ENCODE assay signal across 16 mouse cellular contexts in genomic region chr11:85850758-85851157, GRCm38 (mm10). TPM values are rescaled to one million over a fixed set of nuclear protein-coding genes. Genes with fewer than 3 reads are reported as not detected.
DNase-seq lines count a peak whose midpoint lies in the region; ATAC-seq and TF ChIP-seq lines count a peak whose summit lies in the region.
"Had no signal": no experiment of that assay in that cellular context is flagged by ENCODE, and none has a peak within 500 bp of the region (broad histone marks: within the 10 kb centered on the region; RNA-seq: fewer than 3 reads in every experiment).

No protein-coding gene starts in this region.

- TF ChIP-seq EP300 in CH12.LX (IDR thresholded peaks at IDR 0.05; ENCODE audit: low read length) = no peak

- no peak overlapping the region for H3K4me3 ChIP-seq in gastrocnemius, adult 2 months
- H3K4me3 ChIP-seq in left cerebral cortex, adult 2 months = no peak overlapping the region
- H3K4me3 ChIP-seq in CH12.LX (replicated peaks in 1 of 3; ENCODE audit: low read depth in 2 of 3, low read length in 2 of 3, poor library complexity in 1 of 3) = no peak overlapping the region
- H3K4me3 ChIP-seq in forebrain, embryonic 13.5 days = no peak overlapping the region
- H3K4me3 ChIP-seq: heart, embryonic 12.5 days had no signal

- H3K4me1 ChIP-seq in CH12.LX (ENCODE audit: control insufficient read depth in 1 of 2, insufficient read depth in 2 of 2) = peaks cover 6 to 12% of the 10 kb centered on the region in 2 experiments
- no peaks in the 10 kb centered on the region for H3K4me1 ChIP-seq in forebrain, embryonic 13.5 days
- H3K4me1 ChIP-seq: heart, embryonic 12.5 days had no signal

- TF ChIP-seq POLR2A in CH12.LX (IDR thresholded peaks at IDR 0.05; ENCODE audit: low read depth, low read length) = no peak
- TF ChIP-seq POLR2A in brain, embryonic 14.5 days (IDR thresholded peaks at IDR 0.05; ENCODE audit: borderline replicate concordance, extremely low read depth, insufficient read depth, insufficient read length, poor library complexity, severe bottlenecking) = no peak

- dilution Hi-C loops in CH12.LX (cut with MboI; ENCODE audit: extremely low pct_ligation_motif_present, extremely low pct_unique_long_range_greater_than_20kb, low sequenced_read_pairs) = no loop called here

- H3K79me2 ChIP-seq in CH12.LX (replicated peaks; ENCODE audit: control insufficient read depth, extremely low read depth, insufficient read depth, poor library complexity, severe bottlenecking) = no peaks in the 10 kb centered on the region

- H3K4me2 ChIP-seq in CH12.LX (ENCODE audit: insufficient read depth, low read depth, poor library complexity, severe bottlenecking) = no peak overlapping the region
- H3K4me2 ChIP-seq in forebrain, embryonic 13.5 days = no peak overlapping the region
- H3K4me2 ChIP-seq: heart, embryonic 12.5 days had no signal

- no peak for DNase-seq in gastrocnemius, adult 2 months
- no peak for DNase-seq in gastrocnemius, postnatal 14 days
- DNase-seq in left cerebral cortex, adult 2 months (ENCODE audit: extremely low spot score in 1 of 2, low spot score in 2 of 2) = no peak
- DNase-seq in left cerebral cortex, postnatal 4 days = no peak
- peak; percentile 34 for DNase-seq in CH12.LX (ENCODE audit: extremely low read depth)
- no peak for DNase-seq in brain, embryonic 14.5 days (ENCODE audit: low read depth)
- DNase-seq in thymus, postnatal 14 days = no peak
- DNase-seq: kidney, adult 18-20 months; thymus, postnatal 4 days had no signal

- no peak for ATAC-seq in forebrain, embryonic 13.5 days
- ATAC-seq: forebrain, embryonic 14.5 days had no signal

- TF ChIP-seq CTCF in gastrocnemius, adult 2 months (IDR thresholded peaks at IDR 0.05) = peak; percentile 38
- TF ChIP-seq CTCF in left cerebral cortex, adult 2 months (IDR thresholded peaks at IDR 0.05) = peak; percentile 27
- peak; percentile 32 to 66; a peak in 3 of 4 replicates for TF ChIP-seq CTCF in CH12.LX (conservative IDR thresholded peaks at IDR 0.05 in 1 of 2, IDR thresholded peaks at IDR 0.05 in 1 of 2; ENCODE audit: low read depth in 2 of 2, low read length in 2 of 2)
- peak; percentile 46; the same call in 1 of the 2 replicates for TF ChIP-seq CTCF in brain, embryonic 14.5 days (IDR thresholded peaks at IDR 0.05; ENCODE audit: borderline replicate concordance, extremely low read depth, insufficient read depth, insufficient read length)

- H3K9ac ChIP-seq in CH12.LX (ENCODE audit: insufficient read depth, low read depth) = no peak overlapping the region
- no peak overlapping the region for H3K9ac ChIP-seq in forebrain, embryonic 13.5 days
- H3K9ac ChIP-seq: heart, embryonic 12.5 days had no signal

- 33% methylated on average over 6 of the region's 6 CpGs for WGBS in forebrain, embryonic 13.5 days

- H3K9me3 ChIP-seq in CH12.LX (replicated peaks; ENCODE audit: low read length) = no peaks in the 10 kb centered on the region
- H3K9me3 ChIP-seq in forebrain, embryonic 13.5 days (replicated peaks) = no peaks in the 10 kb centered on the region
- H3K9me3 ChIP-seq: heart, embryonic 12.5 days had no signal

- peak; percentile 23 for TF ChIP-seq RAD21 in CH12.LX (IDR thresholded peaks at IDR 0.05; ENCODE audit: low read depth, low read length)

- intact Hi-C loops in gastrocnemius, adult 2 months (cut with DNase I) = no loop called here
- intact Hi-C loops in gastrocnemius, postnatal 14 days (cut with DNase I; ENCODE audit: low total_unique reads) = loop anchor here (10.0 kb wide), 1 partner anchor 214 kb away; no protein-coding TSS in a partner anchor
- intact Hi-C loops in left cerebral cortex, adult 2 months (cut with DNase I) = no loop called here
- intact Hi-C loops in left cerebral cortex, postnatal 4 days (cut with DNase I) = no loop called here

- peaks cover 15% of the 10 kb centered on the region for H3K27me3 ChIP-seq in CH12.LX (replicated peaks)
- peaks cover 38% of the 10 kb centered on the region for H3K27me3 ChIP-seq in forebrain, embryonic 13.5 days

- H3K27ac ChIP-seq in gastrocnemius, adult 2 months = no peak overlapping the region
- H3K27ac ChIP-seq in left cerebral cortex, adult 2 months = no peak overlapping the region
- H3K27ac ChIP-seq in CH12.LX (ENCODE audit: insufficient read depth, low read depth) = no peak overlapping the region
- no peak overlapping the region for H3K27ac ChIP-seq in forebrain, embryonic 13.5 days

- in situ Hi-C loops in CH12.LX (cut with MboI; ENCODE audit: low pct_ligation_motif_present, low pct_unique_long_range_greater_than_20kb, low sequenced_read_pairs) = loop anchor here (10.0 kb wide), 1 partner anchor 314 kb away; no protein-coding TSS in a partner anchor

- no peaks in the 10 kb centered on the region for H3K36me3 ChIP-seq in CH12.LX (replicated peaks in 1 of 2; ENCODE audit: control insufficient read depth in 1 of 2, insufficient read depth in 1 of 2, low read length in 1 of 2)
- no peaks in the 10 kb centered on the region for H3K36me3 ChIP-seq in forebrain, embryonic 13.5 days (ENCODE audit: poor library complexity, severe bottlenecking)
- H3K36me3 ChIP-seq: heart, embryonic 12.5 days had no signal

TF ChIP-seq in CH12.LX, 34 proteins besides CTCF, POLR2A, EP300 and RAD21:
- no peak for TF ChIP-seq MAX (IDR thresholded peaks at IDR 0.05; ENCODE audit: low read length)
- TF ChIP-seq KAT2A (IDR thresholded peaks at IDR 0.05; ENCODE audit: insufficient replicate concordance, low read length) = no peak
- TF ChIP-seq NRF1 (IDR thresholded peaks at IDR 0.05; ENCODE audit: low read depth, low read length) = no peak
- TF ChIP-seq JUND (conservative IDR thresholded peaks at IDR 0.05; ENCODE audit: low read depth, low read length) = no peak
- 0 out of 2 replicates have a peak, but pooled peaks have one; percentile 32 for TF ChIP-seq ELF1 (IDR thresholded peaks at IDR 0.05; ENCODE audit: low read depth, low read length)
- peak; percentile 19; the same call in 1 of the 2 replicates for TF ChIP-seq TCF12 (IDR thresholded peaks at IDR 0.05; ENCODE audit: low read depth, low read length)
- TF ChIP-seq SMC3 (IDR thresholded peaks at IDR 0.05; ENCODE audit: low read depth, low read length) = peak; percentile 64
TF ChIP-seq in CH12.LX: peak in this region for 3.

RNA-seq across cellular contexts. Expression of gene Gm11444, which starts 0.6 kb away (rescaled TPM):
- total RNA-seq in gastrocnemius, adult 2 months (2021) = not detected
- not detected for total RNA-seq in gastrocnemius, postnatal 14 days (2021)
- total RNA-seq in left cerebral cortex, adult 2 months (2021) = not detected
- total RNA-seq in left cerebral cortex, postnatal 4 days (2021) = not detected
- total RNA-seq in CH12.LX (2012; rRNA removed) = not detected in 2 replicates
- not detected in 2 replicates for total RNA-seq in CH12.LX (2014; rRNA removed)
- not detected in 2 replicates for polyA plus RNA-seq in CH12.LX (2012; ENCODE audit: insufficient read length, low read depth)
- not detected in 2 replicates for polyA plus RNA-seq in brain, embryonic 14.5 days (2012; rRNA removed)
- polyA plus RNA-seq in forebrain, embryonic 13.5 days (2015; fragmentation: Nextera tagmentation; extraction: Ambion mirVana) = not detected in 2 replicates
- total RNA-seq: ES-E14; left cerebral cortex, postnatal 36 days; megakaryocyte-erythroid progenitor cell, adult 5-6 weeks had no signal
- polyA plus RNA-seq: forebrain, embryonic 14.5 days; heart, embryonic 12.5 days; neural tube, embryonic 14.5 days had no signal

RNA-seq across cellular contexts. Expression of gene Tbx2, which starts 18.4 kb away (rescaled TPM):
- total RNA-seq in gastrocnemius, adult 2 months (2021) = 1 to 10 TPM; 1.7 to 3.6 TPM
- 10 to 100 TPM in 1 of 2 experiments, 1 to 10 TPM in 1; 9.7 to 10.1 TPM for total RNA-seq in gastrocnemius, postnatal 14 days (2021)
- 1 to 10 TPM; 1.9 to 2.0 TPM for total RNA-seq in left cerebral cortex, adult 2 months (2021)
- total RNA-seq in left cerebral cortex, postnatal 4 days (2021) = 1 to 10 TPM; 3.7 to 3.9 TPM
- 0.04 TPM in 1 of 2 replicates, not detected in the other for total RNA-seq in CH12.LX (2012; rRNA removed)
- total RNA-seq in CH12.LX (2014; rRNA removed) = not detected in 2 replicates
- polyA plus RNA-seq in CH12.LX (2012; ENCODE audit: insufficient read length, low read depth) = 0.14 and 0.17 TPM in 2 replicates
- 5.9 and 8.9 TPM in 2 replicates for polyA plus RNA-seq in brain, embryonic 14.5 days (2012; rRNA removed)
- polyA plus RNA-seq in forebrain, embryonic 13.5 days (2015; fragmentation: Nextera tagmentation; extraction: Ambion mirVana) = 0.42 and 0.61 TPM in 2 replicates

RNA-seq across cellular contexts. Expression of gene Tbx4, which starts 35.5 kb away (rescaled TPM):
- total RNA-seq in gastrocnemius, adult 2 months (2021) = 1 to 10 TPM in 1 of 2 experiments, under 1 TPM in 1; 0.87 to 1.8 TPM
- 1 to 10 TPM; 1.7 to 2.6 TPM for total RNA-seq in gastrocnemius, postnatal 14 days (2021)
- under 1 TPM in 1 of 2 experiments, not detected in 1; 0.19 TPM for total RNA-seq in left cerebral cortex, adult 2 months (2021)
- total RNA-seq in left cerebral cortex, postnatal 4 days (2021) = under 1 TPM; 0.12 to 0.38 TPM
- not detected in 2 replicates for total RNA-seq in CH12.LX (2012; rRNA removed)
- not detected in 2 replicates for total RNA-seq in CH12.LX (2014; rRNA removed)
- polyA plus RNA-seq in CH12.LX (2012; ENCODE audit: insufficient read length, low read depth) = not detected in 2 replicates
- polyA plus RNA-seq in brain, embryonic 14.5 days (2012; rRNA removed) = 0.33 and 0.42 TPM in 2 replicates
- 0.06 and 0.26 TPM in 2 replicates for polyA plus RNA-seq in forebrain, embryonic 13.5 days (2015; fragmentation: Nextera tagmentation; extraction: Ambion mirVana)
- total RNA-seq: megakaryocyte-erythroid progenitor cell, adult 5-6 weeks had no signal
